Mouse (Mus musculus): Measurements from ENCODE around the gene Arhgap9.

Arhgap9 gene

GRCm38 (mm10) chr10:127288800-127289572, 32.8 kb upstream of the Arhgap9 start, which contains the start of gene Mbd6:
Gene Mbd6 (minus strand): TSS chr10:127289018.
- Histone ChIP-seq H3K36me3 (ENCODE audit: control insufficient read depth, insufficient read depth, low read length, poor library complexity, severe bottlenecking) (peaks cover 4% of the 10 kb centered on the region), H3K27me3 (ENCODE audit: control insufficient read depth, insufficient read depth, low read length, poor library complexity, severe bottlenecking) (no peaks in the 10 kb centered on the region)
- peak; percentile 95 for DNase-seq (ENCODE audit: low read depth, low spot score)

GRCm38 (mm10) chr10:127289573-127290191, 32.1 kb upstream of the Arhgap9 start:
- peaks cover 4% of the 10 kb centered on the region for H3K36me3 ChIP-seq (ENCODE audit: control insufficient read depth, insufficient read depth, low read length, poor library complexity, severe bottlenecking)
- no peaks in the 10 kb centered on the region for H3K27me3 ChIP-seq (ENCODE audit: control insufficient read depth, insufficient read depth, low read length, poor library complexity, severe bottlenecking)
- peak; percentile 80 for DNase-seq (ENCODE audit: low read depth, low spot score)

- Histone ChIP-seq H3K27me3 (ENCODE audit: control insufficient read depth, insufficient read depth, low read length, poor library complexity, severe bottlenecking) (no peaks in the 10 kb centered on the region), H3K36me3 (ENCODE audit: control insufficient read depth, insufficient read depth, low read length, poor library complexity, severe bottlenecking) (peaks cover 3% of the 10 kb centered on the region)
- DNase-seq (ENCODE audit: low read depth, low spot score), result peak; percentile 100
Observed at GRCm38 (mm10) chr10:127290307-127290929, 31.3 kb upstream of the Arhgap9 start.

- DNase-seq (ENCODE audit: low read depth, low spot score), result peak; percentile 69
- peaks cover 7% of the 10 kb centered on the region for H3K36me3 ChIP-seq (ENCODE audit: control insufficient read depth, insufficient read depth, low read length, poor library complexity, severe bottlenecking)
- no peaks in the 10 kb centered on the region for H3K27me3 ChIP-seq (ENCODE audit: control insufficient read depth, insufficient read depth, low read length, poor library complexity, severe bottlenecking)
Observed at GRCm38 (mm10) chr10:127290930-127291880, 30.6 kb upstream of the Arhgap9 start.

- Histone ChIP-seq H3K27me3 (ENCODE audit: control insufficient read depth, insufficient read depth, low read length, poor library complexity, severe bottlenecking) (no peaks in the 10 kb centered on the region), H3K36me3 (ENCODE audit: control insufficient read depth, insufficient read depth, low read length, poor library complexity, severe bottlenecking) (peaks cover 7% of the 10 kb centered on the region)
- no peak for DNase-seq (ENCODE audit: low read depth, low spot score)
Observed at GRCm38 (mm10) chr10:127291881-127292638, 29.7 kb upstream of the Arhgap9 start.

- no peak for DNase-seq (ENCODE audit: low read depth, low spot score)
- Histone ChIP-seq H3K27me3 (ENCODE audit: control insufficient read depth, insufficient read depth, low read length, poor library complexity, severe bottlenecking) (no peaks in the 10 kb centered on the region), H3K36me3 (ENCODE audit: control insufficient read depth, insufficient read depth, low read length, poor library complexity, severe bottlenecking) (peaks cover 14% of the 10 kb centered on the region)
Observed at GRCm38 (mm10) chr10:127292987-127293538, 28.7 kb upstream of the Arhgap9 start.

GRCm38 (mm10) chr10:127293590-127294113, 28.1 kb upstream of the Arhgap9 start:
- no peak for DNase-seq (ENCODE audit: low read depth, low spot score)
- Histone ChIP-seq H3K36me3 (ENCODE audit: control insufficient read depth, insufficient read depth, low read length, poor library complexity, severe bottlenecking) (peaks cover 14% of the 10 kb centered on the region), H3K27me3 (ENCODE audit: control insufficient read depth, insufficient read depth, low read length, poor library complexity, severe bottlenecking) (no peaks in the 10 kb centered on the region)

- DNase-seq (ENCODE audit: low read depth, low spot score), result no peak
- H3K27me3 ChIP-seq (ENCODE audit: control insufficient read depth, insufficient read depth, low read length, poor library complexity, severe bottlenecking), result no peaks in the 10 kb centered on the region
- peaks cover 17% of the 10 kb centered on the region for H3K36me3 ChIP-seq (ENCODE audit: control insufficient read depth, insufficient read depth, low read length, poor library complexity, severe bottlenecking)
Observed at GRCm38 (mm10) chr10:127294895-127295510, 26.8 kb upstream of the Arhgap9 start.

- DNase-seq (ENCODE audit: low read depth, low spot score), result no peak
- Histone ChIP-seq H3K36me3 (ENCODE audit: control insufficient read depth, insufficient read depth, low read length, poor library complexity, severe bottlenecking) (peaks cover 17% of the 10 kb centered on the region), H3K27me3 (ENCODE audit: control insufficient read depth, insufficient read depth, low read length, poor library complexity, severe bottlenecking) (no peaks in the 10 kb centered on the region)
Observed at GRCm38 (mm10) chr10:127295986-127296794, 25.6 kb upstream of the Arhgap9 start.

- H3K27me3 ChIP-seq (ENCODE audit: control insufficient read depth, insufficient read depth, low read length, poor library complexity, severe bottlenecking), result no peaks in the 10 kb centered on the region
- peaks cover 18% of the 10 kb centered on the region for H3K36me3 ChIP-seq (ENCODE audit: control insufficient read depth, insufficient read depth, low read length, poor library complexity, severe bottlenecking)
- DNase-seq (ENCODE audit: low read depth, low spot score), result no peak
Observed at GRCm38 (mm10) chr10:127297015-127297871, 24.5 kb upstream of the Arhgap9 start.

- Histone ChIP-seq H3K27me3 (ENCODE audit: control insufficient read depth, insufficient read depth, low read length, poor library complexity, severe bottlenecking) (no peaks in the 10 kb centered on the region), H3K36me3 (ENCODE audit: control insufficient read depth, insufficient read depth, low read length, poor library complexity, severe bottlenecking) (peaks cover 20% of the 10 kb centered on the region)
- DNase-seq (ENCODE audit: low read depth, low spot score), result no peak
Observed at GRCm38 (mm10) chr10:127300361-127300760, 21.4 kb upstream of the Arhgap9 start.

- peaks cover 7% of the 10 kb centered on the region for H3K36me3 ChIP-seq (ENCODE audit: control insufficient read depth, insufficient read depth, low read length, poor library complexity, severe bottlenecking)
- no peak for DNase-seq (ENCODE audit: low read depth, low spot score)
- H3K27me3 ChIP-seq (ENCODE audit: control insufficient read depth, insufficient read depth, low read length, poor library complexity, severe bottlenecking), result no peaks in the 10 kb centered on the region
Observed at GRCm38 (mm10) chr10:127303136-127303535, 18.6 kb upstream of the Arhgap9 start.
